Mouse (Mus musculus): ENCODE measurements around the gene Rad51b. TPM values are rescaled to one million over a fixed set of nuclear protein-coding genes. Genes with fewer than 3 reads are reported as not detected.

Rad51b gene
- polyA plus RNA-seq, 1 experiment: 1.7 TPM

- DNase-seq (ENCODE audit: low spot score): no peak
Measured at GRCm38 (mm10) chr12:79490626-79491025, 193.5 kb downstream of the Rad51b start.

GRCm38 (mm10) chr12:79492175-79492574 lies 195.1 kb downstream of the Rad51b start:
- no peak for DNase-seq (ENCODE audit: low spot score)

- no peak for DNase-seq (ENCODE audit: low spot score)
Measured at GRCm38 (mm10) chr12:79492613-79493012, 195.5 kb downstream of the Rad51b start.

GRCm38 (mm10) chr12:79493481-79493880 lies 196.4 kb downstream of the Rad51b start:
- DNase-seq (ENCODE audit: low spot score): no peak

- DNase-seq (ENCODE audit: low spot score): no peak
Measured at GRCm38 (mm10) chr12:79498326-79498725, 201.2 kb downstream of the Rad51b start.

- DNase-seq (ENCODE audit: low spot score): no peak
Measured at GRCm38 (mm10) chr12:79499809-79500208, 202.7 kb downstream of the Rad51b start.

GRCm38 (mm10) chr12:79501877-79502276 lies 204.8 kb downstream of the Rad51b start:
- no peak for DNase-seq (ENCODE audit: low spot score)

- no peak for DNase-seq (ENCODE audit: low spot score)
Measured at GRCm38 (mm10) chr12:79502862-79503581, 205.9 kb downstream of the Rad51b start.

GRCm38 (mm10) chr12:79503582-79504515 lies 206.8 kb downstream of the Rad51b start:
- no peak for DNase-seq (ENCODE audit: low spot score)

GRCm38 (mm10) chr12:79504641-79505040 lies 207.6 kb downstream of the Rad51b start:
- no peak for DNase-seq (ENCODE audit: low spot score)

GRCm38 (mm10) chr12:79506421-79506820 lies 209.3 kb downstream of the Rad51b start:
- no peak for DNase-seq (ENCODE audit: low spot score)

GRCm38 (mm10) chr12:79507141-79507681 lies 210.1 kb downstream of the Rad51b start:
- peak; percentile 33 for DNase-seq (ENCODE audit: low spot score)

GRCm38 (mm10) chr12:79511454-79512204 lies 214.5 kb downstream of the Rad51b start:
- no peak for DNase-seq (ENCODE audit: low spot score)

GRCm38 (mm10) chr12:79512205-79512886 lies 215.3 kb downstream of the Rad51b start:
- no peak for DNase-seq (ENCODE audit: low spot score)

GRCm38 (mm10) chr12:79512982-79513681 lies 216.1 kb downstream of the Rad51b start:
- no peak for DNase-seq (ENCODE audit: low spot score)

GRCm38 (mm10) chr12:79514680-79515079 lies 217.6 kb downstream of the Rad51b start:
- DNase-seq (ENCODE audit: low spot score): no peak

- DNase-seq (ENCODE audit: low spot score): no peak
Measured at GRCm38 (mm10) chr12:79522374-79522773, 225.3 kb downstream of the Rad51b start.

- DNase-seq (ENCODE audit: low spot score): no peak
Measured at GRCm38 (mm10) chr12:79524941-79525871, 228.1 kb downstream of the Rad51b start.

- DNase-seq (ENCODE audit: low spot score): no peak
Measured at GRCm38 (mm10) chr12:79525872-79526271, 228.8 kb downstream of the Rad51b start.
